In genomic region chr1:175880453-175881296, GRCm38 (mm10) we compare ENCODE assay signal across 8 mouse cellular contexts. TPM values are rescaled to one million over a fixed set of nuclear protein-coding genes. Genes with fewer than 3 reads are reported as not detected.
A peak's percentile ranks its signal among the peaks of the same experiment; 100 is the strongest.
DNase-seq lines count a peak whose midpoint lies in the region; ATAC-seq lines count a peak whose summit lies in the region.

Gene Exo1, plus strand, starts transcription at chr1:175880581.

- no peaks in the 10 kb centered on the region for H3K9me3 ChIP-seq in hindbrain, embryonic 11.5 days (ENCODE audit: control insufficient read depth, low read length)

- ATAC-seq in hindbrain, embryonic 11.5 days (ENCODE audit: low FRiP score) = peak; percentile 97

- H3K9ac ChIP-seq in hindbrain, embryonic 11.5 days (ENCODE audit: low read depth, low read length) = peak within 1 kb of the TSS; percentile 77

- peak; percentile 96 for DNase-seq in Muller cell, postnatal 12 days (ENCODE audit: inconsistent ontology term)
- DNase-seq in cerebellum, adult 9-11 months = peak; percentile 82
- peak; percentile 71 to 86 for DNase-seq in frontal cortex, adult 2 months (ENCODE audit: extremely low spot score in 1 of 2, low spot score in 1 of 2)
- peak; percentile 93 for DNase-seq in hindbrain, embryonic 11.5 days (ENCODE audit: low spot score)
- DNase-seq in layer of hippocampus, postnatal 10 days (ENCODE audit: low spot score in 2 of 2) = peak; percentile 88 to 89
- DNase-seq in lung, postnatal 10 days = peak; percentile 88
- peak; percentile 85 for DNase-seq in ovary, postnatal 36 days (ENCODE audit: low spot score)
- peak; percentile 91 for DNase-seq in thymus, postnatal 25 days

- H3K27ac ChIP-seq in hindbrain, embryonic 11.5 days (ENCODE audit: low read depth, low read length) = peak within 1 kb of the TSS; percentile 56

- H3K27me3 ChIP-seq in hindbrain, embryonic 11.5 days (ENCODE audit: control insufficient read depth, insufficient read depth, low read length) = no peaks in the 10 kb centered on the region

- H3K4me1 ChIP-seq in hindbrain, embryonic 11.5 days (replicated peaks; ENCODE audit: control insufficient read depth, insufficient read depth, low read length) = no peaks in the 10 kb centered on the region

- peak within 1 kb of the TSS; percentile 78 for H3K4me3 ChIP-seq in hindbrain, embryonic 11.5 days (ENCODE audit: low read depth, low read length)

- WGBS in hindbrain, embryonic 11.5 days = under 1% methylated on average over 66 of the region's 66 CpGs

- H3K4me2 ChIP-seq in hindbrain, embryonic 11.5 days (replicated peaks; ENCODE audit: low read depth, low read length) = peak within 1 kb of the TSS; percentile 64

- no peaks in the 10 kb centered on the region for H3K36me3 ChIP-seq in hindbrain, embryonic 11.5 days (ENCODE audit: control insufficient read depth, insufficient read depth, low read length)

RNA-seq across cellular contexts. Expression of gene Exo1, which starts in this region (rescaled TPM):
- polyA plus RNA-seq in frontal cortex, adult 2 months (2012; rRNA removed) = 0.36 and 0.62 TPM in 2 replicates
- 101 and 102 TPM in 2 replicates for polyA plus RNA-seq in hindbrain, embryonic 11.5 days (2014; fragmentation: Nextera tagmentation; extraction: Ambion mirVana)
- total RNA-seq in layer of hippocampus, postnatal 10 days (2021) = 1 to 10 TPM; 2.8 TPM

Comparison
In these comparisons a context has a peak if more than half of its experiments do, and no peak if none do; other contexts are left out.
1. Peak in every context shown above with its lines: DNase-seq, ATAC-seq, H3K4me3 ChIP-seq and H3K27ac ChIP-seq.
2. RNA of gene Exo1 (polyA plus RNA-seq): 101 to 102 TPM in hindbrain, embryonic 11.5 days; 0.36 to 0.62 TPM in frontal cortex, adult 2 months; every median in the first group is over 10 times any median in the second.
3. Peak in DNase-seq in frontal cortex, adult 2 months; RNA of the gene not detected or under 1 TPM.